Comparison of ENCODE assay signal across 10 mouse cellular contexts in the genomic region with DNA sequence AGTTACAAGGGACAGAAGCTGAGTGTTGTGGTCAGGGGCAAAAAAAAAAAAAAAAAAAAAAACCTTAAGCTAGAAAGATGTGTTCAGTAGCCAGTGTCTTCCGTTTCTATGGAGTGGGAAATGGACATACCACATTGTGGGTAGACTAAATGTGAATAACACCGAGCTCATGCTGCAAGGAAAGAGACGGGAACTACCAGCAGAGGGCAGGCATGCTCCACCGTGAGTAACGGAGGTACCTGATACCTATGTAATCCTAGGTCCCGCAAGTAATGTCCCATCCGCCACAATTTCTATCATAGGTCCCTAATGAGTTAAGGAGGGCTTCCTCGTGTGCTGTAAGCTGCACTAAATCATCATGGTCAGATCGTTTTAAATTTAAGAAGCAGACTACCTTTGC. TPM values are rescaled to one million over a fixed set of nuclear protein-coding genes. Genes with fewer than 3 reads are reported as not detected.
DNase-seq lines count a peak whose midpoint lies in the region; ATAC-seq lines count a peak whose summit lies in the region.
"Had no signal": no experiment of that assay in that cellular context is flagged by ENCODE, and none has a peak within 500 bp of the region (broad histone marks: within the 10 kb centered on the region; RNA-seq: fewer than 3 reads in every experiment).

No protein-coding gene starts in this region.

- H3K9ac ChIP-seq in heart, embryonic 12.5 days, result no peak overlapping the region
- H3K9ac ChIP-seq: embryonic facial prominence, embryonic 15.5 days; liver, embryonic 15.5 days had no signal

- peak; percentile 73 for DNase-seq in heart, postnatal 4 days
- DNase-seq in B cell, adult 2 months, result peak; percentile 81 to 82
- peak; percentile 57 for DNase-seq in WW6 (ENCODE audit: low read depth, low spot score)
- DNase-seq in kidney, postnatal 10 days, result peak; percentile 78
- DNase-seq in yolk sac, embryonic 10.5 days (ENCODE audit: low spot score), result peak; percentile 34

- no peaks in the 10 kb centered on the region for H3K36me3 ChIP-seq in heart, embryonic 12.5 days
- H3K36me3 ChIP-seq: embryonic facial prominence, embryonic 15.5 days; liver, embryonic 15.5 days had no signal

- H3K4me2 ChIP-seq in heart, embryonic 12.5 days, result no peak overlapping the region
- H3K4me2 ChIP-seq: embryonic facial prominence, embryonic 15.5 days; liver, embryonic 15.5 days had no signal

- H3K4me1 ChIP-seq in heart, embryonic 12.5 days (replicated peaks), result peaks cover 3% of the 10 kb centered on the region; the same call in 1 of the 2 replicates
- H3K4me1 ChIP-seq: embryonic facial prominence, embryonic 15.5 days; liver, embryonic 15.5 days had no signal

- no peaks in the 10 kb centered on the region for H3K27me3 ChIP-seq in heart, embryonic 12.5 days (replicated peaks)
- H3K27me3 ChIP-seq: embryonic facial prominence, embryonic 15.5 days; liver, embryonic 15.5 days had no signal

- no peak for ATAC-seq in heart, embryonic 12.5 days (ENCODE audit: insufficient number of reproducible peaks, low FRiP score)
- ATAC-seq in common myeloid progenitor, adult 5-6 weeks (replicated peaks; ENCODE audit: low read depth, poor library complexity, severe bottlenecking), result peak; percentile 76
- peak; percentile 63; the same call in 1 of the 2 replicates for ATAC-seq in monocyte, adult 5-6 weeks (replicated peaks; ENCODE audit: insufficient number of reproducible peaks, low FRiP score, low TSS enrichment, poor library complexity, severe bottlenecking)

- H3K4me3 ChIP-seq in heart, embryonic 12.5 days, result no peak overlapping the region
- H3K4me3 ChIP-seq: embryonic facial prominence, embryonic 15.5 days; liver, embryonic 15.5 days had no signal

- 14% methylated on average over 9 of the region's 9 CpGs for WGBS in heart, embryonic 12.5 days

- no peak overlapping the region for H3K27ac ChIP-seq in heart, embryonic 12.5 days (ENCODE audit: poor library complexity, severe bottlenecking)
- H3K27ac ChIP-seq: embryonic facial prominence, embryonic 15.5 days; liver, embryonic 15.5 days had no signal

- H3K9me3 ChIP-seq in heart, embryonic 12.5 days (replicated peaks), result no peaks in the 10 kb centered on the region
- H3K9me3 ChIP-seq: embryonic facial prominence, embryonic 15.5 days; liver, embryonic 15.5 days had no signal

RNA-seq across cellular contexts. Expression of gene Gja10, which starts 16.0 kb away (rescaled TPM):
- not detected for total RNA-seq in heart, postnatal 4 days (2021)
- polyA plus RNA-seq in heart, embryonic 12.5 days (2016; fragmentation: Nextera tagmentation; extraction: Ambion mirVana), result not detected in 2 replicates
- not detected in 2 replicates for total RNA-seq in common myeloid progenitor, adult 5-6 weeks (2017)
- 0.29 TPM in 1 of 3 replicates, not detected in the others for total RNA-seq in monocyte, adult 5-6 weeks (2017)
- polyA plus RNA-seq: embryonic facial prominence, embryonic 15.5 days had no signal

RNA-seq across cellular contexts. Expression of gene Casp8ap2, which starts 28.7 kb away (rescaled TPM):
- total RNA-seq in heart, postnatal 4 days (2021), result 10 to 100 TPM; 10.5 to 11.9 TPM
- 31.5 and 39.5 TPM in 2 replicates for polyA plus RNA-seq in heart, embryonic 12.5 days (2016; fragmentation: Nextera tagmentation; extraction: Ambion mirVana)
- 65.9 and 70.4 TPM in 2 replicates for total RNA-seq in common myeloid progenitor, adult 5-6 weeks (2017)
- total RNA-seq in monocyte, adult 5-6 weeks (2017), result 39.7 to 46.2 TPM (median 40.0 TPM) in 3 replicates
